Mouse (Mus musculus) heart, postnatal 10 days (tissue): ENCODE data around the gene Defb21. TPM values are rescaled to one million over a fixed set of nuclear protein-coding genes. Genes with fewer than 3 reads are reported as not detected.

Experiments used
- DNase-seq, 2 experiments: peaks; one replicate each; pipeline ENCODE4 v3.0.0; 2021
- intact Hi-C: fragments of 180-260 bp; cut with DNase I; formaldehyde crosslinking; loops from one replicate; pipeline ENCODE4 v1.15.1; 2025
- total RNA-seq, 2 experiments: library from RNA; stranded (reverse); gene quantifications; 2 replicates each; pipeline ENCODE4 v1.2.3; 2021

The Defb21 gene
- total RNA-seq, 2 experiments from 2014 or later, result not detected

DNA sequence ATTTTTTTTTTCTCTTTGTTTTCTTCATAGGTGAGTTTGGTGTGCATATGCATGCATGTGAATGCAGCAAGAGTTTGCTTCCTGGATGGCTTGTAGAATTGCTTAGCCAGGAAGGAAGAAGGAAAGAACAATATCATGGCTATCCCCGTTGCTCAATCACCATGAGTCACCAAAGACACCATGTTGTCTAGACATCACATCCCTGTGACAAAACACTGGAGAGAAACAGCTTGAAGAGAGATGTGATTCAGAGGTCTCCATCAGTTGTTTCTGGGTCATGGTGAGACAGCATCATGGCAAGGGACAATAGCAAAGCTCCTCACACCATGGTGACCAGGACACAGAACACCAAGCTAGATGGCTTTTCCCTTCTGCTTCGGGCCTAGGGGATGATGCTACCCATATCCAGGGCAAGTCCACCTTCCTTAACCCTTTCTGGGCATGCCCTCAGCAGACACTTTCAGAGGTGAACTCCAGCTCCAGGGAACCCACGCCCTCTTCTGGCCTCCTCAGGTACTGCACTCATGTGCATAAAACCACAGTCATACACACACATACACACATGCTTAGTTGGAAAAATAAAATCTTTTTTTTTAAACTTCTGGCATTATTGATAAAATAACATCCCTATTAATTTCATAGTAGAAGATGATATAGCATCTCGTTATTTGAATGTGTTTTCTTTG lies 28.9 kb downstream of the Defb21 start:
- intact Hi-C loops, result loop anchor here (5.0 kb wide), 2 partner anchors 49 to 129 kb away; no protein-coding TSS in a partner anchor
- no peak for DNase-seq

- intact Hi-C loops, result loop anchor here (5.0 kb wide), 2 partner anchors 52 to 132 kb away; no protein-coding TSS in a partner anchor
- DNase-seq, result peak; percentile 26 to 72
Observed at GRCm38 (mm10) chr2:152604057-152604456, 31.5 kb downstream of the Defb21 start, which contains the start of gene Defb36. Gene Defb36, plus strand, starts transcription at chr2:152604327.

DNA sequence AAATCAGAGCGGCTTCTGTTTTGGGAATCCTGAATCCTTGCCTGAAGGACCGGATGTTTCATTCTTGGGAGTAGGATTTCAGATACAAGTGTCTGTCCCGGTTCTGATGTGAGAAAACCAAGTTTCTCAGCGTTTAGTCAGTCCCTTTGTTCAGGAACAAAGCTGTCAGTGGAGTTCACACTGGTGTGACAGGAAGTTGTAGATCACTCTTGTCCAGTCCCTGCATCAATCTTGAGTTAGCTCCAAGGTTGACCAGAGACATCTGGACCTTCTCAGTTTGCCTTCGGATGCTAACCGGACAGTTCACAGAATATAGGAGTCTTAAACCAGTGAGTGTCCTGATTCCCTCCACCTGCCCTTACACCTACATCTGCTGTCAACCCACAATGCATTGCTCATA lies 35.2 kb downstream of the Defb21 start:
- intact Hi-C loops, result no loop called here
- DNase-seq, result no peak

DNA sequence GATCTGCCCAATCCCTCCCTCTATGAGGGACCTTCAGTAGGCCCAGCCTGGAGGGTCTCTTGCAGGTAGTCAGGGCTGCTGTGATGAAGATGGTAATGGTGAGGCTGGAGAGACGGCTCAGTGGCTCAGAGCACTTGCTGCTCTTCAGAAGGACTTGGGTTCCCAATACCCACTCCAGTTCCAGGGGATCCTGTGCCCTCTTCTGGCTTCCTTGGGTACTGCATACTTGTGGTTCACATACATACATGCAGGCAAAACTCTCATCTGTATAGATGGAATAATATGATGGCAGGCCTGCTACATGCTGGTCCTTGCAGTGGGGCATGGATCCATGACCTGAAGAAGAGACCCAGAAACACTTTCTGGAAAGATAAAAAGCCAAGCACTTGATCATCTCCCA lies 36.2 kb downstream of the Defb21 start:
- DNase-seq, result no peak
- intact Hi-C loops, result no loop called here

GRCm38 (mm10) chr2:152612193-152612592 lies 39.6 kb downstream of the Defb21 start:
- intact Hi-C loops, result no loop called here
- DNase-seq, result no peak

DNA sequence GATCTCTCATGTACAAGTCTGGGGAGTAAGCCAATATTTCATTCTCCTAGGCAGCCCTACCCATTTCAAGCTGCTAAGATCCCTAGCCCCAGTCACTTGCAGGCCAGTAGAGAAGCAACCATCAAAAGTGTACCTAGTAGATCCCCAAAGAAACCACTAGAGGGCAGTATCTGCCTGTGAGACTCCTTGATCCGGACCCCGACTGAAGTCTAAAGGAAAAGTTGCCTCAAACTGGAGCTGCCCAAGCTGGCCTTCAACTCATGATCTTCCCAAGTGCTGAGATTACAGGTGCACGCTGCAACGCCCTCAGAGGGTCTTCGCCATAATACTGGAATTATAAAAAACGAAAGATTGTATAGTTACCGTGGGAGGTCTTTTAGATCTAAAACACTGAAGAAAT lies 43.0 kb downstream of the Defb21 start:
- peak; percentile 78 to 81 for DNase-seq
- intact Hi-C loops, result loop anchor here (1.0 to 5.0 kb wide), 2 partner anchors 42 to 62 kb away; no protein-coding TSS in a partner anchor

- intact Hi-C loops, result loop anchor here (5.0 kb wide), 1 partner anchor 61 kb away; no protein-coding TSS in a partner anchor
Observed at GRCm38 (mm10) chr2:152616470-152616869, 43.9 kb downstream of the Defb21 start.

DNA sequence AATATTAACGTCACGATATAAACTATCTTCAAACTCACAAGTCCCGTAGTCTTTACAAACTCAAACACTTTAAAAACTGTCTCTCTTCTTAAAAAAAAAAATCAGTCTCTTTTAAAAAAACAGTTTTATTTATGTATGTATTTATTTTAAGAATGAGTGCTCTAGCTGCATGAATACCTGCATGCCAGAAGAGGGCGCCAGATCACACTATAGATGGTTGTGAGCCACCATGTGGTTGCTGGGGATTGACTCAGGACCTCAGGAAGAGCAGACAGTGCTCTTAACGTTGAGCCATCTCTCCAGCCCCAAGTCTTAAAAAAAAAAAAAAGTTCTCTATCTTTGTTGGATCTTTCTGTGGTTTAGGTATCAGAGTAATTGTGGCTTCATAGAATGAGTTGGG lies 44.8 kb downstream of the Defb21 start:
- DNase-seq, result no peak
- intact Hi-C loops, result loop anchor here (5.0 kb wide), 1 partner anchor 60 kb away; no protein-coding TSS in a partner anchor

More at GRCm38 (mm10) chr2:152616470-152616869, 43.9 kb downstream of the Defb21 start:
- no peak for DNase-seq

DNA sequence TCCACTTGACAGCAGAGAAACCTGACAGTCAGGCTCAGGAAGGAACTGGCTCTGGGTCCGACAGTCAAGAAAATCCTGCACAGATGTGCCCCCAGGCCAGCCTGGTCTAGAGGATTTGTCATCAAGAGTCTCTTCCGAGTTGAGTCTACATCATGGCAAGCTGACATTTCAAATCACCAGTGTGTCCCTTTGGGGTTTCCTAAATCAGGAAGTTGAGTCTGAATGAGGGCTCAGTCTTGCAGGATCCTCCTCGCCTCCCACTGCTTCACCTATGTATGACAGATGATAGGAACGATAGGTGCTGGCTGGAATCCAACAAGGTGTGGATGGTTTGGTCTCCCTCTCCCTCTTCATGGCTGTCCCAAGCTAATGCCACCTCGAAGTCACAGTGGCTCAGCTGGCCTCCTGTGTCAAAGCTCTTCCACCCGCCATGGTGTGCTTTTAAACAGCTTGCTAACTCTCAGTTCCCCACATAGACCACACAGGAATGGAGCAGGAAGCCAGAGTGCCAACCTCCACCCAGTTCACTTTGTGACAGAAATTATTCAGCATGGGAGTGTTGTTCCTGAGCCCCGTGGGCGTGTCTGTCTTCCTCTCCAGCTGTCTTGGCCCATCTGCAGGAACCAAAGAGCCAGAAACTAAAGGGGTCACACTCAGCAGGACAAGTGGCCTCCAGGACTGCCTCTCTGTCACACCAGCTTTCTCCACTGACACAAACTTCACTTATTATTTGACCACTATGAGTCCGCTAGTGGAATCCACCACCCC lies 48.0 kb downstream of the Defb21 start:
- intact Hi-C loops, result loop anchor here (5.0 kb wide), 1 partner anchor 212 kb away; the partner anchor contains the start of gene Bcl2l1
- peak in 1 of 2 experiments; percentile 31 for DNase-seq

GRCm38 (mm10) chr2:152622151-152622550 lies 49.6 kb downstream of the Defb21 start:
- no peak for DNase-seq
- intact Hi-C loops, result loop anchor here (5.0 kb wide), 1 partner anchor 210 kb away; the partner anchor contains the start of gene Bcl2l1

DNA sequence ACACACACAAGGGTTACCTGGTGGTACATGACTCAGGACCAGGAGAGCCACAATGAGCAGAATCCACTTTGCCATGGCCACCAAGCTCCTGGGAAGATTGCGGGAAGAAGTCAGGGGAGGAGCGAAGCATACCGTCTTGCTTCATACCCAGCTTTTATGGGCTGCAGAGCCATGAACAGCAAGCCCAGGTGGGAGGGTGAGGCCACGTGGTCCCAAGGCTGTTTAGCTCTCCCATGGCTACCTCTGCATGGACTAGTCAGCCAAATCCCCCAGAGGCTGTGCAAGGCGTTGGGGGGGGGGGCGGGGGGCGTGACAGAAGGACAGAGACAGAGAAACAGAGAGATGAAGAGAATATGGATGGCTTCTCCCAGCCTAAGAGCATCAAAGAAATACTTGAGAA lies 50.4 kb downstream of the Defb21 start, which contains the start of gene Defb25:
Gene Defb25 (minus strand): TSS at position 101 of the 400 bp plus-strand sequence.
- DNase-seq, result no peak
- intact Hi-C loops, result loop anchor here (5.0 kb wide), 1 partner anchor 209 kb away; the partner anchor contains the start of gene Bcl2l1

Other genes starting within 250 kb of the Defb21 start
- 10 to 100 TPM; 72.5 to 76.8 TPM for gene Rbck1, start 240.1 kb upstream of the Defb21 start, total RNA-seq
- gene Trib3, start 228.7 kb upstream of the Defb21 start, total RNA-seq, result 1 to 10 TPM; 3.2 to 3.9 TPM
- not detected for gene Nrsn2, start 196.1 kb upstream of the Defb21 start, total RNA-seq
- gene Sox12, start 174.7 kb upstream of the Defb21 start, total RNA-seq, result 10 to 100 TPM; 26.3 to 37.8 TPM
- 10 to 100 TPM; 18.0 to 18.1 TPM for gene Zcchc3, start 157.7 kb upstream of the Defb21 start, total RNA-seq
- gene 6820408C15Rik, start 157.2 kb upstream of the Defb21 start, total RNA-seq, result 1 to 10 TPM; 3.7 to 4.3 TPM
- not detected for gene Defb23, start 108.1 kb upstream of the Defb21 start, total RNA-seq
- not detected for gene Defb20, start 95.7 kb upstream of the Defb21 start, total RNA-seq
- not detected for gene Defb22, start 82.6 kb upstream of the Defb21 start, total RNA-seq
- not detected for gene Defb26, start 61.1 kb upstream of the Defb21 start, total RNA-seq
- not detected for gene Defb28, start 54.5 kb upstream of the Defb21 start, total RNA-seq
- gene Defb29, start 32.6 kb upstream of the Defb21 start, total RNA-seq, result not detected
- gene Gm17416, start 3.4 kb upstream of the Defb21 start, total RNA-seq, result not detected
- not detected for gene Defb19, start 7.6 kb downstream of the Defb21 start, total RNA-seq
- gene Defb45, start 26.7 kb downstream of the Defb21 start, total RNA-seq, result not detected
- not detected for gene Defb36, start 31.6 kb downstream of the Defb21 start, total RNA-seq
- gene Defb25, start 50.3 kb downstream of the Defb21 start, total RNA-seq, result not detected
- 10 to 100 TPM; 12.9 to 15.3 TPM for gene Rem1, start 54.2 kb downstream of the Defb21 start, total RNA-seq
- 10 to 100 TPM; 47.6 to 51.4 TPM for gene H13, start 96.7 kb downstream of the Defb21 start, total RNA-seq
- gene Mcts2, start 114.3 kb downstream of the Defb21 start, total RNA-seq, result 10 to 100 TPM; 17.8 to 19.1 TPM
- 10 to 100 TPM; 72.9 to 84.2 TPM for gene Id1, start 163.5 kb downstream of the Defb21 start, total RNA-seq
- gene Cox4i2, start 181.4 kb downstream of the Defb21 start, total RNA-seq, result 10 to 100 TPM; 17.9 to 22.4 TPM